Mouse (Mus musculus): ENCODE measurements around the gene Aipl1. TPM values are rescaled to one million over a fixed set of nuclear protein-coding genes. Genes with fewer than 3 reads are reported as not detected.
A peak's percentile ranks its signal among the peaks of the same experiment; 100 is the strongest.
"Not testable (repeated sequence)": the region's sequence is repeated elsewhere in the genome, so short reads cannot be mapped to it uniquely, and the experiment has no call there.

Gene Aipl1
- total and polyA plus RNA-seq, 3 experiments = 0.71 to 0.93 (median 0.81) TPM

GRCm38 (mm10) chr11:71989407-71989806, 47.9 kb downstream of the Aipl1 start:
- DNase-seq (ENCODE audit: extremely low read depth); H3K27ac ChIP-seq (ENCODE audit: insufficient read depth, low read depth); H3K36me3 ChIP-seq (replicated peaks in 1 of 2; ENCODE audit: control insufficient read depth in 1 of 2, insufficient read depth in 1 of 2, low read length in 1 of 2); H3K4me2 ChIP-seq (ENCODE audit: insufficient read depth, low read depth, poor library complexity, severe bottlenecking); H3K27me3 ChIP-seq (replicated peaks); in situ Hi-C loops (cut with MboI; ENCODE audit: low pct_ligation_motif_present, low pct_unique_long_range_greater_than_20kb, low sequenced_read_pairs); H3K9me3 ChIP-seq (replicated peaks; ENCODE audit: low read length); dilution Hi-C loops (cut with MboI; ENCODE audit: extremely low pct_ligation_motif_present, extremely low pct_unique_long_range_greater_than_20kb, low sequenced_read_pairs); H3K4me3 ChIP-seq (replicated peaks in 1 of 3; ENCODE audit: low read depth in 2 of 3, low read length in 2 of 3, poor library complexity in 1 of 3); H3K9ac ChIP-seq (ENCODE audit: insufficient read depth, low read depth); H3K79me2 ChIP-seq (replicated peaks; ENCODE audit: control insufficient read depth, extremely low read depth, insufficient read depth, poor library complexity, severe bottlenecking): not testable (repeated sequence)
- H3K4me1 ChIP-seq (ENCODE audit: control insufficient read depth in 1 of 2, insufficient read depth in 2 of 2) = peaks cover 32 to 78% of the 10 kb centered on the region in 2 experiments
- TF ChIP-seq MAX (IDR thresholded peaks at IDR 0.05; ENCODE audit: low read length) (peak; percentile 81), MYC (IDR thresholded peaks at IDR 0.05; ENCODE audit: low read depth, low read length) (0 out of 2 replicates have a peak, but pooled peaks have one; percentile 58), BHLHE40 (IDR thresholded peaks at IDR 0.05; ENCODE audit: low read depth, low read length) (peak; percentile 54)

GRCm38 (mm10) chr11:71987159-71988150, 49.9 kb downstream of the Aipl1 start:
- H3K27ac ChIP-seq (ENCODE audit: insufficient read depth, low read depth) = no peak overlapping the region
- in situ Hi-C loops (cut with MboI; ENCODE audit: low pct_ligation_motif_present, low pct_unique_long_range_greater_than_20kb, low sequenced_read_pairs) (no loop called here), dilution Hi-C loops (cut with MboI; ENCODE audit: extremely low pct_ligation_motif_present, extremely low pct_unique_long_range_greater_than_20kb, low sequenced_read_pairs) (no loop called here)
- no peak overlapping the region for H3K4me2 ChIP-seq (ENCODE audit: insufficient read depth, low read depth, poor library complexity, severe bottlenecking)
- H3K4me3 ChIP-seq (replicated peaks in 1 of 3; ENCODE audit: low read depth in 2 of 3, low read length in 2 of 3, poor library complexity in 1 of 3) = no peak overlapping the region
- no peak overlapping the region for H3K9ac ChIP-seq (ENCODE audit: insufficient read depth, low read depth)
- no peaks in the 10 kb centered on the region for H3K9me3 ChIP-seq (replicated peaks; ENCODE audit: low read length)
- DNase-seq (ENCODE audit: extremely low read depth) = peak; percentile 84
- peaks cover 28 to 63% of the 10 kb centered on the region in 2 experiments for H3K4me1 ChIP-seq (ENCODE audit: control insufficient read depth in 1 of 2, insufficient read depth in 2 of 2)
- peaks cover 7% of the 10 kb centered on the region for H3K27me3 ChIP-seq (replicated peaks)
- H3K79me2 ChIP-seq (replicated peaks; ENCODE audit: control insufficient read depth, extremely low read depth, insufficient read depth, poor library complexity, severe bottlenecking) = no peaks in the 10 kb centered on the region
- H3K36me3 ChIP-seq (replicated peaks in 1 of 2; ENCODE audit: control insufficient read depth in 1 of 2, insufficient read depth in 1 of 2, low read length in 1 of 2) = no peaks in the 10 kb centered on the region
- TF ChIP-seq CTCF (conservative IDR thresholded peaks at IDR 0.05 in 1 of 2, IDR thresholded peaks at IDR 0.05 in 1 of 2; ENCODE audit: low read depth in 2 of 2, low read length in 2 of 2) = no peak
- no peak for TF ChIP-seq ZNF384 (IDR thresholded peaks at IDR 0.05; ENCODE audit: low read depth, low read length)
- no peak for TF ChIP-seq USF2 (conservative IDR thresholded peaks at IDR 0.05; ENCODE audit: low read depth, low read length)
- TF ChIP-seq KAT2A (IDR thresholded peaks at IDR 0.05; ENCODE audit: insufficient replicate concordance, low read length) = 0 out of 2 replicates have a peak, but pooled peaks have one; percentile 50
- TF ChIP-seq E2F4 (IDR thresholded peaks at IDR 0.05; ENCODE audit: insufficient replicate concordance, low read depth, low read length) = no peak
- no peak for TF ChIP-seq ZMIZ1 (IDR thresholded peaks at IDR 0.05; ENCODE audit: low read depth, low read length)
- TF ChIP-seq EP300 (IDR thresholded peaks at IDR 0.05; ENCODE audit: low read length) = peak; percentile 76
- peak; percentile 90 for TF ChIP-seq ETS1 (conservative IDR thresholded peaks at IDR 0.05; ENCODE audit: low read depth, low read length)
- TF ChIP-seq NELFE (IDR thresholded peaks at IDR 0.05; ENCODE audit: low read depth, low read length) = 0 out of 2 replicates have a peak, but pooled peaks have one; percentile 1
- peak; percentile 76 for TF ChIP-seq TCF12 (IDR thresholded peaks at IDR 0.05; ENCODE audit: low read depth, low read length)
- no peak for TF ChIP-seq ZC3H11A (IDR thresholded peaks at IDR 0.05; ENCODE audit: low read depth, low read length)
- peak; percentile 30; the same call in 1 of the 2 replicates for TF ChIP-seq ZKSCAN1 (IDR thresholded peaks at IDR 0.05; ENCODE audit: borderline replicate concordance, low read depth, low read length)
- no peak for TF ChIP-seq CHD2 (IDR thresholded peaks at IDR 0.05; ENCODE audit: low read length)
- TF ChIP-seq MXI1 (IDR thresholded peaks at IDR 0.05; ENCODE audit: low read depth, low read length) = no peak
- no peak for TF ChIP-seq UBTF (IDR thresholded peaks at IDR 0.05; ENCODE audit: low read depth, low read length)
- peak; percentile 58; the same call in 1 of the 2 replicates for TF ChIP-seq ELF1 (IDR thresholded peaks at IDR 0.05; ENCODE audit: low read depth, low read length)
- TF ChIP-seq BHLHE40 (IDR thresholded peaks at IDR 0.05; ENCODE audit: low read depth, low read length) = peak; percentile 89
- TF ChIP-seq MYC (IDR thresholded peaks at IDR 0.05; ENCODE audit: low read depth, low read length) = peak; percentile 9; the same call in 1 of the 2 replicates
- peak; percentile 28; the same call in 1 of the 2 replicates for TF ChIP-seq MAX (IDR thresholded peaks at IDR 0.05; ENCODE audit: low read length)
- TF ChIP-seq SIN3A (IDR thresholded peaks at IDR 0.05; ENCODE audit: low read length) = no peak
- no peak; the same call in 1 of the 2 replicates for TF ChIP-seq IRF4 (IDR thresholded peaks at IDR 0.05; ENCODE audit: low read depth, low read length)
- TF ChIP-seq MEF2A (IDR thresholded peaks at IDR 0.05; ENCODE audit: borderline replicate concordance, low read depth, low read length) = peak; percentile 36; the same call in 1 of the 2 replicates
- TF ChIP-seq PAX5 (IDR thresholded peaks at IDR 0.05; ENCODE audit: low read length) = no peak
- peak; percentile 78 for TF ChIP-seq NRF1 (IDR thresholded peaks at IDR 0.05; ENCODE audit: low read depth, low read length)
- TF ChIP-seq TBP (conservative IDR thresholded peaks at IDR 0.05; ENCODE audit: low read depth, low read length) = no peak
- TF ChIP-seq POLR2AphosphoS2 (IDR thresholded peaks at IDR 0.05; ENCODE audit: low read depth, low read length) = no peak
- 0 out of 2 replicates have a peak, but pooled peaks have one; percentile 20 for TF ChIP-seq CHD1 (IDR thresholded peaks at IDR 0.05; ENCODE audit: low read depth, low read length)
- no peak for TF ChIP-seq JUN (IDR thresholded peaks at IDR 0.05; ENCODE audit: insufficient read depth, low read depth, low read length)
- TF ChIP-seq POLR2A (IDR thresholded peaks at IDR 0.05; ENCODE audit: low read depth, low read length) = no peak
- TF ChIP-seq MAFK (IDR thresholded peaks at IDR 0.05; ENCODE audit: insufficient replicate concordance, low read length) = peak; percentile 62; the same call in 1 of the 2 replicates

Measured in CH12.LX (cell line).